Mouse (Mus musculus): Measurements from ENCODE around the gene Cacna1d. TPM values are rescaled to one million over a fixed set of nuclear protein-coding genes. Genes with fewer than 3 reads are reported as not detected.
A peak's percentile ranks its signal among the peaks of the same experiment; 100 is the strongest.

Gene Cacna1d
- polyA plus RNA-seq, 1 experiment from 2014 or later: 1.2 TPM

GRCm38 (mm10) chr14:30257626-30258025 is 233.6 kb downstream of the Cacna1d start:
- WGBS: 75% methylated on average over 4 of the region's 4 CpGs
- DNase-seq (ENCODE audit: low spot score): no peak
- peaks cover 19% of the 10 kb centered on the region for H3K4me1 ChIP-seq (replicated peaks)
- H3K36me3 ChIP-seq: no peaks in the 10 kb centered on the region
- H3K27me3 ChIP-seq (ENCODE audit: insufficient read depth, poor library complexity, severe bottlenecking): no peaks in the 10 kb centered on the region
- H3K4me3 ChIP-seq: no peak overlapping the region
- H3K27ac ChIP-seq: no peak overlapping the region
- H3K9me3 ChIP-seq: no peaks in the 10 kb centered on the region

GRCm38 (mm10) chr14:30256486-30256885 is 234.8 kb downstream of the Cacna1d start:
- Histone ChIP-seq H3K27me3 (ENCODE audit: insufficient read depth, poor library complexity, severe bottlenecking) (no peaks in the 10 kb centered on the region), H3K4me1 (replicated peaks) (peaks cover 19% of the 10 kb centered on the region), H3K36me3 (no peaks in the 10 kb centered on the region), H3K27ac (no peak overlapping the region), H3K9me3 (no peaks in the 10 kb centered on the region), H3K4me3 (no peak overlapping the region)
- WGBS: 83% methylated on average over 4 of the region's 4 CpGs
- DNase-seq (ENCODE audit: low spot score): no peak

- peaks cover 19% of the 10 kb centered on the region for H3K4me1 ChIP-seq (replicated peaks)
- no peak overlapping the region for H3K4me3 ChIP-seq
- H3K9me3 ChIP-seq: no peaks in the 10 kb centered on the region
- 80% methylated on average over 12 of the region's 12 CpGs for WGBS
- no peak overlapping the region for H3K27ac ChIP-seq
- no peaks in the 10 kb centered on the region for H3K36me3 ChIP-seq
- no peaks in the 10 kb centered on the region for H3K27me3 ChIP-seq (ENCODE audit: insufficient read depth, poor library complexity, severe bottlenecking)
- DNase-seq (ENCODE audit: low spot score): peak; percentile 4
Observed at GRCm38 (mm10) chr14:30255701-30256400, 235.4 kb downstream of the Cacna1d start.

DNA sequence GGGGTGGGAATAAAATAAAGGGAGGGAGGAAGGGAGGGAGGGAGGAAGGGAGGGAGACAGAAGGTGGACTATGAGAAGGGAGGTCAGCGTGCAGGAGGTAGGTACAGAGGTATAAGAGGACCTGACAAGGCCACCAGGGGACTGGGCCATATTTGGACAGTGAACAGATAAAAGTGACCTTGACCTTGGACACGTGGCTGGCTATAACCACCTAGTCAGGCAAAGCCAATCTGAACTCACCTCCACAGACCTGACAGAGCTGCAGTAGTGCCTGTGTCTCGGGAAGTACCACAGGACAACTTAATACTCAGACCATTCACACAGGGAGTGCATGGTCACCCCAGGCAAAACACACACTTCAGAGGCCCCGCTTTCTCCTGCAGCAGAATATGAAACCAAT is 236.5 kb downstream of the Cacna1d start:
- H3K4me1 ChIP-seq (replicated peaks): peaks cover 19% of the 10 kb centered on the region
- WGBS: 84% methylated on average over 4 of the region's 4 CpGs

DNA sequence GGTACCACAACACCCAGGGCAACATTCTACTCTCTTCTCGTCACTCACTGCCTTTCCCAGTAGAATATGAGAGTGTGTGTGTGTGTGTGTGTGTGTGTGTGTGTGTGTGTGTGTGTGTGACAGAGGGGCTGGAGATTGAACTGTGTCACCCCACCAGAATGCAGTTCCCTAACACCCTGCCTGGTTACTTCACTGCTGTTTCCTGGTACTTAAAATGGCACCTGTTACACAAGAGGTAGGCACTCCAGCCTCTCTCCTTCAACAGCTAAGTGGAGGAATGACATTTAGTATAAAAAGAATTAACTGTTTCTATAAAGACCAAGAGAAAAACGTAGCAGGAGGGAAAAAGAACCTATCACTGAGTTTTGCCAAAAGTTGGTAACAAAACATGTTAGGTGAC is 238.4 kb downstream of the Cacna1d start:
- WGBS: 70% methylated on average over 2 of the region's 2 CpGs
- Histone ChIP-seq H3K4me1 (replicated peaks) (peaks cover 18% of the 10 kb centered on the region), H3K27ac (no peak overlapping the region), H3K27me3 (ENCODE audit: insufficient read depth, poor library complexity, severe bottlenecking) (no peaks in the 10 kb centered on the region), H3K4me3 (no peak overlapping the region), H3K36me3 (no peaks in the 10 kb centered on the region), H3K9me3 (no peaks in the 10 kb centered on the region)
- DNase-seq (ENCODE audit: low spot score): no peak

More for the DNA sequence above, 236.5 kb downstream of the Cacna1d start:
- Histone ChIP-seq H3K9me3 (no peaks in the 10 kb centered on the region), H3K4me3 (no peak overlapping the region), H3K36me3 (no peaks in the 10 kb centered on the region), H3K27ac (no peak overlapping the region), H3K27me3 (ENCODE audit: insufficient read depth, poor library complexity, severe bottlenecking) (no peaks in the 10 kb centered on the region)
- no peak for DNase-seq (ENCODE audit: low spot score)

DNA sequence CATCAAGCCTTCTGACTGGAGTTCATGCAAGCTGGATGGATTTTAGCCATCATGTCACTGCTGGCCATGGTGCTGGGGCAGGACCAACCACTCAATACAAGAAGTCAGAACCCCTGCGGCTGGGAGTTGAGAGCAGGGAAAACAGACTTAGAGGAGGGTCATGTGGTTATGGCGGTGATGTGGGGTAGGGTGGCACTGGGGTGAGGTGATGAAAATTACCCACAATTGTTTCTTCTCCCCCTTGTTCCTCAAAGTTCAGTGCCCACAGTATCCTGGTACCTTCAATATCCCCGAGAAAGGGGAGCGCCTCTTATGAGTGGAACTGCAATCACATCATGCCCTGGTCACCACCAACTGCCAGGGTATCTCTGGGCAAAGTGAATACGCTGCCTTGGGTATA is 239.9 kb downstream of the Cacna1d start:
- 91% methylated on average over 5 of the region's 5 CpGs for WGBS
- Histone ChIP-seq H3K27me3 (ENCODE audit: insufficient read depth, poor library complexity, severe bottlenecking) (no peaks in the 10 kb centered on the region), H3K4me1 (replicated peaks) (peaks cover 12% of the 10 kb centered on the region), H3K27ac (no peak overlapping the region), H3K36me3 (no peaks in the 10 kb centered on the region), H3K9me3 (no peaks in the 10 kb centered on the region), H3K4me3 (no peak overlapping the region)
- no peak for DNase-seq (ENCODE audit: low spot score)

GRCm38 (mm10) chr14:30249591-30249990 is 241.7 kb downstream of the Cacna1d start:
- DNase-seq (ENCODE audit: low spot score): no peak
- H3K36me3 ChIP-seq: no peaks in the 10 kb centered on the region
- H3K9me3 ChIP-seq: no peaks in the 10 kb centered on the region
- H3K4me3 ChIP-seq: no peak overlapping the region
- no peak overlapping the region for H3K27ac ChIP-seq
- H3K27me3 ChIP-seq (ENCODE audit: insufficient read depth, poor library complexity, severe bottlenecking): no peaks in the 10 kb centered on the region
- 83% methylated on average over 4 of the region's 4 CpGs for WGBS
- H3K4me1 ChIP-seq (replicated peaks): 0 out of 2 replicates have a peak, but pooled peaks cover 4% of the 10 kb centered on the region

- Histone ChIP-seq H3K9me3 (no peaks in the 10 kb centered on the region), H3K27me3 (ENCODE audit: insufficient read depth, poor library complexity, severe bottlenecking) (no peaks in the 10 kb centered on the region), H3K4me1 (replicated peaks) (0 out of 2 replicates have a peak, but pooled peaks cover 4% of the 10 kb centered on the region), H3K27ac (no peak overlapping the region), H3K4me3 (no peak overlapping the region), H3K36me3 (no peaks in the 10 kb centered on the region)
- 66% methylated on average over 4 of the region's 4 CpGs for WGBS
- DNase-seq (ENCODE audit: low spot score): no peak
Observed at GRCm38 (mm10) chr14:30248811-30249210, 242.4 kb downstream of the Cacna1d start.

- DNase-seq (ENCODE audit: low spot score): no peak
- no peak overlapping the region for H3K4me3 ChIP-seq
- H3K27me3 ChIP-seq (ENCODE audit: insufficient read depth, poor library complexity, severe bottlenecking): no peaks in the 10 kb centered on the region
- H3K36me3 ChIP-seq: no peaks in the 10 kb centered on the region
- no peak overlapping the region for H3K27ac ChIP-seq
- H3K9me3 ChIP-seq: no peaks in the 10 kb centered on the region
- H3K4me1 ChIP-seq (replicated peaks): 0 out of 2 replicates have a peak, but pooled peaks cover 4% of the 10 kb centered on the region
- 70% methylated on average over 8 of the region's 8 CpGs for WGBS
Observed at GRCm38 (mm10) chr14:30248121-30248520, 243.1 kb downstream of the Cacna1d start.

DNA sequence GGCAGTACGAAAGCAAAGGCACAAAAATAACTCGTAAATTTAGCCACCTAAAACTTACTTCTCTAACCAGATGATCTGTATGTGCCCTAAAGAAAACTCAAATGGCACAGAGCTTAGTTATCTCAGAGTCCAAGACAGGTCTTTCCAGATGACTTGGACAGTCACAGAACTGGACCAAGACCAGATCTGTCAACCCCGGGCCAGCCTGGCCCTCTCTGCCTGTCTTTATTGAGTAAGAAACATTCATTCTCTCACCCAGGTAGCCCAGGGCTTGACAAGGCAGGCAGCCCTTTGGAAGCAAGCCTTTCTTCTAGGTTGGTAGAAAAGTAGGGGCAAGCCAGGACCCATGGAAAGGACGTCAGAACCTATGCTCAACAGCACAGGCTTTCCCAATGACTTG is 243.6 kb downstream of the Cacna1d start:
- 0 out of 2 replicates have a peak, but pooled peaks cover 4% of the 10 kb centered on the region for H3K4me1 ChIP-seq (replicated peaks)
- H3K27me3 ChIP-seq (ENCODE audit: insufficient read depth, poor library complexity, severe bottlenecking): no peaks in the 10 kb centered on the region
- DNase-seq (ENCODE audit: low spot score): no peak
- H3K36me3 ChIP-seq: no peaks in the 10 kb centered on the region
- H3K4me3 ChIP-seq: no peak overlapping the region
- 91% methylated on average over 4 of the region's 4 CpGs for WGBS
- no peaks in the 10 kb centered on the region for H3K9me3 ChIP-seq
- H3K27ac ChIP-seq: no peak overlapping the region

DNA sequence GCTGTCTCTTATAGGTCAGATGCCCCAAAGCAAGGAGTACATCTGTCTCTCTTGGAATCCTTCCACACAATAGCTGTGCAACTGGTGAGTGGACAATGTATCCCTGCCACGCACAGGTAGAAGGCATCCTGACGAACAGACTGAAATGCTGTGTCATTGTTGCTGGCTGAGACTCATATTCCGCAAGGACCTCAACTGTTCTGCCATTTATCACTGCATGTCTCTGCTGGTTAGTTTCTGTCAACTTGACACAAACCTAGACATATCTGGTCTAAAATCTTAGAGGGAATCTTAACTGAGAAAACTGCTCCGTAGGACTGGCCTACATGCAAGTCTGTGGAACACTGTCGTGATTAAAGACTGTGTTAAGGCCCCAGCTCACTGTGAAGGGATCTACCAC is 246.5 kb downstream of the Cacna1d start:
- H3K27me3 ChIP-seq (ENCODE audit: insufficient read depth, poor library complexity, severe bottlenecking): no peaks in the 10 kb centered on the region
- H3K9me3 ChIP-seq: no peaks in the 10 kb centered on the region
- H3K27ac ChIP-seq: no peak overlapping the region
- H3K36me3 ChIP-seq: no peaks in the 10 kb centered on the region
- 0 out of 2 replicates have a peak, but pooled peaks cover 4% of the 10 kb centered on the region for H3K4me1 ChIP-seq (replicated peaks)
- H3K4me3 ChIP-seq: no peak overlapping the region
- 90% methylated on average over 5 of the region's 5 CpGs for WGBS
- DNase-seq (ENCODE audit: low spot score): no peak

DNA sequence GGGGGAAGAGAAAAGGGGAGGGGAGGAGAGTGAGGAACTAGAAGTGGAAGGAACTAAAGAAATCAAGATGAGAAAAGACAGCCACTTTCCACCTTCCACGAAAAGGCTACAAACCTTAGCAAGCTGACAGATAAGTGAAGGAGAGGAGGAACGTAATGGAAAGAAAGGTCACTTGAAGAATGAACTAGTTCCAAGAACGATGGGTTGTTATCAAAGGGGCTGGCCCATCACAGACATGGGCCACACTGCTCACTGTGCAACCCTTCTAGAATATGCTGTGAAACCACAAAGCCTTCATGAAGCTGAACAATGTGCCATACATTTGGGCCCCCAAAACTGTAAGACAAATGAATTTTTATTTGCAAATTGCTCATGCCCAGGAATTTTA is 248.4 kb downstream of the Cacna1d start:
- no peaks in the 10 kb centered on the region for H3K36me3 ChIP-seq
- no peaks in the 10 kb centered on the region for H3K4me1 ChIP-seq (replicated peaks)
- no peak overlapping the region for H3K4me3 ChIP-seq
- no peak for DNase-seq (ENCODE audit: low spot score)
- H3K9me3 ChIP-seq: no peaks in the 10 kb centered on the region
- H3K27me3 ChIP-seq (ENCODE audit: insufficient read depth, poor library complexity, severe bottlenecking): no peaks in the 10 kb centered on the region
- H3K27ac ChIP-seq: no peak overlapping the region
- WGBS: 88% methylated on average over 3 of the region's 3 CpGs

- no peaks in the 10 kb centered on the region for H3K27me3 ChIP-seq (ENCODE audit: insufficient read depth, poor library complexity, severe bottlenecking)
- no peak overlapping the region for H3K4me3 ChIP-seq
- no peaks in the 10 kb centered on the region for H3K4me1 ChIP-seq (replicated peaks)
- DNase-seq (ENCODE audit: low spot score): no peak
- H3K27ac ChIP-seq: no peak overlapping the region
- 89% methylated on average over 13 of the region's 13 CpGs for WGBS
- H3K36me3 ChIP-seq: no peaks in the 10 kb centered on the region
- H3K9me3 ChIP-seq: no peaks in the 10 kb centered on the region
Observed at GRCm38 (mm10) chr14:30242166-30242817, 249.0 kb downstream of the Cacna1d start.
